Mouse (Mus musculus): ENCODE results near the gene Fam25c.

DNA sequence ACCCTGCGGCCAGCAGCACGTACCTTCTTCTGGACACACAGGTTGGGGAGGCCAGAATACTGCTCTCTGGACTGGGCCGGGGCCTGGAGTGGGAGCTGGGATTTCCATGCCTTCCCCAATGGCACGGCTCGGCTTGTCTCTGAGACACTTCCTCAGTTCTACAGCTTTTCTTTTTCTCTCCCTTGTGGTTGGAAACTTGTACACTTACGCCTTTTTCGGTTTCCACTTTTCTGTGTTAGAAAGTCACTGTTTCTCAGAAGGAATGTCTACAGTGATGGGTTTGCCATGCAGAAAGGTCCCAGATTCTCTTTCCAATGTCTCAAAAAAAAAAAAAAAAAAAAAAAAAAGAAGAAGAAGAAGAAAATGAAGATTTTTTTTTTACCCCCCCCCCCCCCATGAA is 48.2 kb upstream of the Fam25c start:
- TF ChIP-seq CTCF (IDR thresholded peaks at IDR 0.05; ENCODE audit: borderline replicate concordance, extremely low read depth, insufficient read depth, insufficient read length) (no peak), POLR2A (IDR thresholded peaks at IDR 0.05; ENCODE audit: borderline replicate concordance, extremely low read depth, insufficient read depth, insufficient read length, poor library complexity, severe bottlenecking) (no peak)
